Mouse (Mus musculus) lung, embryonic 15.5 days (tissue): ENCODE measurements around the gene Usp40. TPM values are rescaled to one million over a fixed set of nuclear protein-coding genes. Genes with fewer than 3 reads are reported as not detected.
A peak's percentile ranks its signal among the peaks of the same experiment; 100 is the strongest.

ENCODE experiments used
- ATAC-seq: fragments of 200-750 bp; cut with Nextera tagmentation; 2 replicates; pipeline ENCODE4 v1.8.0; 2017; ENCODE audit warnings: moderate number of reproducible peaks, borderline replicate concordance; ENCODE audit not compliant: low FRiP score, low TSS enrichment; ENCODE audit errors: extremely low read depth
- H3K27ac ChIP-seq: fragments of 300-500 bp; sonication (generic); 2 replicates; pipeline ENCODE4 v1.5.1; 2015; ENCODE audit warnings: moderate library complexity, mild to moderate bottlenecking, inconsistent platforms
- H3K27me3 ChIP-seq: fragments of 300-500 bp; sonication (generic); 2 replicates; pipeline ENCODE4 v1.6.1; 2015; ENCODE audit warnings: inconsistent platforms
- H3K36me3 ChIP-seq: fragments of 300-500 bp; sonication (generic); 2 replicates; pipeline ENCODE4 v1.6.1; 2015; ENCODE audit warnings: inconsistent platforms
- H3K4me1 ChIP-seq: fragments of 300-500 bp; sonication (generic); 2 replicates; pipeline ENCODE4 v1.6.1; 2015; ENCODE audit warnings: inconsistent platforms
- H3K4me2 ChIP-seq: fragments of 300-500 bp; sonication (generic); 2 replicates; pipeline ENCODE4 v1.6.1; 2015; ENCODE audit warnings: inconsistent platforms, mild to moderate bottlenecking, moderate library complexity
- H3K4me3 ChIP-seq: fragments of 300-500 bp; sonication (generic); 2 replicates; pipeline ENCODE4 v1.5.1; 2015; ENCODE audit warnings: mild to moderate bottlenecking, inconsistent platforms
- H3K9ac ChIP-seq: fragments of 300-500 bp; sonication (generic); 2 replicates; pipeline ENCODE4 v1.6.1; 2015; ENCODE audit warnings: inconsistent platforms
- H3K9me3 ChIP-seq: fragments of 300-500 bp; sonication (generic); 2 replicates; pipeline ENCODE4 v1.6.1; 2016; ENCODE audit warnings: inconsistent platforms
- WGBS: fragments of 180-500 bp; shearing (Covaris S2); methylation state at CpG from one replicate; pipeline ENCODE4 v1.1.7; 2015; 5-methylcytosine and 5-hydroxymethylcytosine counted together
- microRNA-seq: library from miRNA; unstranded; fragments of <30 nt; microRNA quantifications from one replicate; pipeline ENCODE4, GENCODE M21; 2016
- polyA plus RNA-seq: library from polyadenylated mRNA; unstranded; fragments of >200 nt; fragmentation: Nextera tagmentation; extraction: Ambion mirVana; gene quantifications from 2 replicates; pipeline ENCODE4 v1.2.1, GENCODE M21; 2015

Gene Usp40
- polyA plus RNA-seq, 1 experiment from 2014 or later, result 36.8 TPM

GRCm38 (mm10) chr1:87910428-87910827 lies 97.9 kb downstream of the Usp40 start:
- Histone ChIP-seq H3K4me3 (no peak overlapping the region), H3K4me1 (0 out of 2 replicates have a peak, but pooled peaks cover 3% of the 10 kb centered on the region), H3K4me2 (no peak overlapping the region), H3K27ac (no peak overlapping the region), H3K27me3 (no peaks in the 10 kb centered on the region), H3K9me3 (no peaks in the 10 kb centered on the region), H3K36me3 (no peaks in the 10 kb centered on the region), H3K9ac (no peak overlapping the region)
- ATAC-seq, result no peak
- 78% methylated on average over 1 of the region's 1 CpGs for WGBS

- Histone ChIP-seq H3K9ac (no peak overlapping the region), H3K4me3 (no peak overlapping the region), H3K9me3 (no peaks in the 10 kb centered on the region), H3K4me1 (0 out of 2 replicates have a peak, but pooled peaks cover 3% of the 10 kb centered on the region), H3K27me3 (no peaks in the 10 kb centered on the region), H3K4me2 (no peak overlapping the region), H3K36me3 (no peaks in the 10 kb centered on the region), H3K27ac (no peak overlapping the region)
- no peak for ATAC-seq
Observed at GRCm38 (mm10) chr1:87909565-87909964, 98.8 kb downstream of the Usp40 start.

GRCm38 (mm10) chr1:87908736-87909135 lies 99.6 kb downstream of the Usp40 start:
- WGBS, result 69% methylated on average over 3 of the region's 3 CpGs
- Histone ChIP-seq H3K27me3 (no peaks in the 10 kb centered on the region), H3K9me3 (no peaks in the 10 kb centered on the region), H3K4me1 (0 out of 2 replicates have a peak, but pooled peaks cover 3% of the 10 kb centered on the region), H3K27ac (no peak overlapping the region), H3K9ac (no peak overlapping the region), H3K36me3 (no peaks in the 10 kb centered on the region), H3K4me3 (no peak overlapping the region), H3K4me2 (no peak overlapping the region)
- ATAC-seq, result no peak

- H3K9ac ChIP-seq, result no peak overlapping the region
- no peaks in the 10 kb centered on the region for H3K36me3 ChIP-seq
- H3K4me3 ChIP-seq, result no peak overlapping the region
- H3K4me1 ChIP-seq, result no peaks in the 10 kb centered on the region
- no peaks in the 10 kb centered on the region for H3K9me3 ChIP-seq
- H3K27me3 ChIP-seq, result no peaks in the 10 kb centered on the region
- WGBS, result 93% methylated on average over 2 of the region's 2 CpGs
- H3K27ac ChIP-seq, result no peak overlapping the region
- no peak for ATAC-seq
- H3K4me2 ChIP-seq, result no peak overlapping the region
Observed at GRCm38 (mm10) chr1:87908006-87908405, 100.3 kb downstream of the Usp40 start.

- H3K4me2 ChIP-seq, result no peak overlapping the region
- 73% methylated on average over 5 of the region's 5 CpGs for WGBS
- H3K9ac ChIP-seq, result no peak overlapping the region
- no peak overlapping the region for H3K4me3 ChIP-seq
- H3K4me1 ChIP-seq, result no peaks in the 10 kb centered on the region
- peak; percentile 19; the same call in 1 of the 2 replicates for ATAC-seq
- H3K27ac ChIP-seq, result no peak overlapping the region
- H3K9me3 ChIP-seq, result no peaks in the 10 kb centered on the region
- H3K27me3 ChIP-seq, result no peaks in the 10 kb centered on the region
- H3K36me3 ChIP-seq, result no peaks in the 10 kb centered on the region
Observed at GRCm38 (mm10) chr1:87906361-87906956, 101.9 kb downstream of the Usp40 start.

GRCm38 (mm10) chr1:87902186-87902585 lies 106.2 kb downstream of the Usp40 start:
- Histone ChIP-seq H3K4me3 (no peak overlapping the region), H3K4me1 (peaks cover 4% of the 10 kb centered on the region; the same call in 1 of the 2 replicates), H3K27me3 (no peaks in the 10 kb centered on the region), H3K27ac (no peak overlapping the region), H3K9ac (no peak overlapping the region), H3K9me3 (no peaks in the 10 kb centered on the region), H3K36me3 (no peaks in the 10 kb centered on the region), H3K4me2 (no peak overlapping the region)
- no peak for ATAC-seq

- Histone ChIP-seq H3K9ac (no peak overlapping the region), H3K4me2 (no peak overlapping the region)
Observed at GRCm38 (mm10) chr1:87900979-87901378, 107.4 kb downstream of the Usp40 start.

GRCm38 (mm10) chr1:87899701-87900100 lies 108.7 kb downstream of the Usp40 start:
- Histone ChIP-seq H3K9me3 (no peaks in the 10 kb centered on the region), H3K4me3 (no peak overlapping the region), H3K27me3 (no peaks in the 10 kb centered on the region), H3K9ac (no peak overlapping the region), H3K4me2 (no peak overlapping the region), H3K36me3 (no peaks in the 10 kb centered on the region), H3K4me1 (peaks cover 4% of the 10 kb centered on the region; the same call in 1 of the 2 replicates), H3K27ac (no peak overlapping the region)
- WGBS, result 61% methylated on average over 2 of the region's 2 CpGs
- no peak for ATAC-seq

More at GRCm38 (mm10) chr1:87900979-87901378, 107.4 kb downstream of the Usp40 start:
- Histone ChIP-seq H3K4me1 (peaks cover 4% of the 10 kb centered on the region; the same call in 1 of the 2 replicates), H3K4me3 (no peak overlapping the region), H3K36me3 (no peaks in the 10 kb centered on the region), H3K9me3 (no peaks in the 10 kb centered on the region), H3K27ac (0 out of 2 replicates have a peak overlapping the region, but pooled peaks have one; percentile 33), H3K27me3 (no peaks in the 10 kb centered on the region)
- WGBS, result 82% methylated on average over 6 of the region's 6 CpGs
- ATAC-seq, result 0 out of 2 replicates have a peak, but pooled peaks have one; percentile 14

- no peaks in the 10 kb centered on the region for H3K27me3 ChIP-seq
- no peak overlapping the region for H3K27ac ChIP-seq
- no peaks in the 10 kb centered on the region for H3K9me3 ChIP-seq
- no peak overlapping the region for H3K4me2 ChIP-seq
- H3K9ac ChIP-seq, result no peak overlapping the region
- no peak for ATAC-seq
- peaks cover 4% of the 10 kb centered on the region; the same call in 1 of the 2 replicates for H3K4me1 ChIP-seq
- WGBS, result 85% methylated on average over 2 of the region's 2 CpGs
- no peaks in the 10 kb centered on the region for H3K36me3 ChIP-seq
- no peak overlapping the region for H3K4me3 ChIP-seq
Observed at GRCm38 (mm10) chr1:87896921-87897320, 111.4 kb downstream of the Usp40 start.

Small RNA genes lying within 50 kb of the gene (microRNA-seq; reads per million reads assigned to microRNA genes)
- not detected for gene Gm25198

Other genes starting within 250 kb of the Usp40 start
- gene Sag, start 204.9 kb downstream of the Usp40 start, polyA plus RNA-seq, result 1.2 and 1.3 TPM in 2 replicates
- 29.6 and 33.5 TPM in 2 replicates for gene Dgkd, start 155.3 kb downstream of the Usp40 start, polyA plus RNA-seq
- 0.22 TPM in 1 of 2 replicates, not detected in the other for gene Ugt1a10, start 46.8 kb upstream of the Usp40 start, polyA plus RNA-seq
- gene Ugt1a9, start 62.2 kb upstream of the Usp40 start, polyA plus RNA-seq, result not detected in 2 replicates
- gene Ugt1a8, start 79.3 kb upstream of the Usp40 start, polyA plus RNA-seq, result not detected in 2 replicates
- 2.3 and 3.1 TPM in 2 replicates for gene Ugt1a7c, start 86.5 kb upstream of the Usp40 start, polyA plus RNA-seq
- gene Ugt1a6b, start 94.7 kb upstream of the Usp40 start, polyA plus RNA-seq, result 0.08 and 0.32 TPM in 2 replicates
- 3.2 and 3.3 TPM in 2 replicates for gene Ugt1a6a, start 126.3 kb upstream of the Usp40 start, polyA plus RNA-seq
- not detected in 2 replicates for gene Ugt1a5, start 157.5 kb upstream of the Usp40 start, polyA plus RNA-seq
- gene Ugt1a2, start 192.1 kb upstream of the Usp40 start, polyA plus RNA-seq, result 0.22 TPM in 1 of 2 replicates, not detected in the other
- 6.1 and 6.9 TPM in 2 replicates for gene Dnajb3, start 197.2 kb upstream of the Usp40 start, polyA plus RNA-seq
- gene Ugt1a1, start 203.4 kb upstream of the Usp40 start, polyA plus RNA-seq, result 0.11 TPM in 1 of 2 replicates, not detected in the other
- 0.90 and 1.1 TPM in 2 replicates for gene Mroh2a, start 218.4 kb upstream of the Usp40 start, polyA plus RNA-seq